Mouse (Mus musculus): ENCODE results near the gene Accsl.

Gene Accsl

GRCm38 (mm10) chr2:93873449-93874226 lies 4.7 kb upstream of the Accsl start:
- DNase-seq: no peak

- DNase-seq: no peak
Measured at GRCm38 (mm10) chr2:93872257-93872656, 3.3 kb upstream of the Accsl start.

- no peak for DNase-seq
Measured at GRCm38 (mm10) chr2:93871411-93871925, 2.5 kb upstream of the Accsl start.

- peak; percentile 60 for DNase-seq
Measured at GRCm38 (mm10) chr2:93870842-93871241, 1.9 kb upstream of the Accsl start.

- no peak for DNase-seq
Measured at GRCm38 (mm10) chr2:93868566-93868965, 391 bp downstream of the Accsl start.

- DNase-seq: no peak
Measured at GRCm38 (mm10) chr2:93863229-93863628, 5.7 kb downstream of the Accsl start.

GRCm38 (mm10) chr2:93858845-93859244 lies 10.1 kb downstream of the Accsl start:
- no peak for DNase-seq

- no peak for DNase-seq
Measured at GRCm38 (mm10) chr2:93851303-93851702, 17.7 kb downstream of the Accsl start.

- no peak for DNase-seq
Measured at GRCm38 (mm10) chr2:93850317-93850944, 18.5 kb downstream of the Accsl start.

- peak; percentile 71 for DNase-seq
Measured at GRCm38 (mm10) chr2:93849505-93850089, 19.4 kb downstream of the Accsl start, which contains the start of gene Accs. Accs (minus strand) TSS chr2:93849943.

- DNase-seq: no peak
Measured at GRCm38 (mm10) chr2:93841349-93841748, 27.6 kb downstream of the Accsl start.

- DNase-seq: no peak
Measured at GRCm38 (mm10) chr2:93840109-93840508, 28.8 kb downstream of the Accsl start.

GRCm38 (mm10) chr2:93838931-93839330 lies 30.0 kb downstream of the Accsl start:
- no peak for DNase-seq

GRCm38 (mm10) chr2:93836232-93836785 lies 32.6 kb downstream of the Accsl start:
- no peak for DNase-seq

- no peak for DNase-seq
Measured at GRCm38 (mm10) chr2:93835596-93835995, 33.4 kb downstream of the Accsl start.

- peak; percentile 77 for DNase-seq
Measured at GRCm38 (mm10) chr2:93823519-93823918, 45.4 kb downstream of the Accsl start.

GRCm38 (mm10) chr2:93822045-93822749 lies 46.8 kb downstream of the Accsl start, which contains the start of gene Ext2:
Ext2 (minus strand) TSS chr2:93822568.
- peak; percentile 90 for DNase-seq

GRCm38 (mm10) chr2:93817791-93818190 lies 51.2 kb downstream of the Accsl start:
- no peak for DNase-seq

- peak; percentile 33 for DNase-seq
Measured at GRCm38 (mm10) chr2:93813343-93813742, 55.6 kb downstream of the Accsl start.

GRCm38 (mm10) chr2:93811812-93812211 lies 57.1 kb downstream of the Accsl start:
- DNase-seq: peak; percentile 65

GRCm38 (mm10) chr2:93809931-93810330 lies 59.0 kb downstream of the Accsl start:
- peak; percentile 54 for DNase-seq

- DNase-seq: peak; percentile 62
Measured at GRCm38 (mm10) chr2:93808071-93808470, 60.9 kb downstream of the Accsl start.

- peak; percentile 12 for DNase-seq
Measured at GRCm38 (mm10) chr2:93807440-93807839, 61.5 kb downstream of the Accsl start.
